Mouse (Mus musculus): ENCODE measurements around the gene Zglp1. TPM values are rescaled to one million over a fixed set of nuclear protein-coding genes. Genes with fewer than 3 reads are reported as not detected.

Zglp1 gene
- total and polyA plus RNA-seq, 2 experiments from 2014 or later = 10.7 TPM; not detected in 1

- TF ChIP-seq CTCF (IDR thresholded peaks at IDR 0.05) = no peak
- Histone ChIP-seq H3K9ac (replicated peaks; ENCODE audit: low read length, poor library complexity, severe bottlenecking) (no peak overlapping the region), H3K27ac (ENCODE audit: low read depth, low read length) (no peak overlapping the region), H3K27me3 (ENCODE audit: insufficient read depth, low read length) (peaks cover 11% of the 10 kb centered on the region), H3K4me3 (ENCODE audit: low read depth, low read length) (no peak overlapping the region), H3K9me3 (ENCODE audit: low read length) (no peaks in the 10 kb centered on the region), H3K4me1 (ENCODE audit: insufficient read depth, low read length) (no peaks in the 10 kb centered on the region), H3K4me2 (ENCODE audit: low read depth, low read length, poor library complexity, severe bottlenecking) (no peak overlapping the region), H3K36me3 (ENCODE audit: insufficient read depth, low read length) (no peaks in the 10 kb centered on the region)
- 72% methylated on average over 3 of the region's 3 CpGs for WGBS
- DNase-seq (ENCODE audit: low spot score) = no peak
- no peak for ATAC-seq (ENCODE audit: low FRiP score)
Measured at GRCm38 (mm10) chr9:21021363-21021762, 45.5 kb downstream of the Zglp1 start.

GRCm38 (mm10) chr9:21018600-21018999 lies 48.3 kb downstream of the Zglp1 start:
- Histone ChIP-seq H3K27me3 (ENCODE audit: insufficient read depth, low read length) (peaks cover 25% of the 10 kb centered on the region), H3K36me3 (ENCODE audit: insufficient read depth, low read length) (no peaks in the 10 kb centered on the region), H3K9me3 (ENCODE audit: low read length) (no peaks in the 10 kb centered on the region), H3K4me1 (ENCODE audit: insufficient read depth, low read length) (no peaks in the 10 kb centered on the region), H3K9ac (replicated peaks; ENCODE audit: low read length, poor library complexity, severe bottlenecking) (no peak overlapping the region), H3K27ac (ENCODE audit: low read depth, low read length) (no peak overlapping the region), H3K4me2 (ENCODE audit: low read depth, low read length, poor library complexity, severe bottlenecking) (no peak overlapping the region), H3K4me3 (ENCODE audit: low read depth, low read length) (no peak overlapping the region)
- ATAC-seq (ENCODE audit: low FRiP score) (no peak), DNase-seq (ENCODE audit: low spot score) (no peak)
- TF ChIP-seq CTCF (IDR thresholded peaks at IDR 0.05) = no peak
- WGBS = 79% methylated on average over 2 of the region's 2 CpGs

GRCm38 (mm10) chr9:21017177-21017575 lies 49.7 kb downstream of the Zglp1 start:
- Histone ChIP-seq H3K9ac (replicated peaks; ENCODE audit: low read length, poor library complexity, severe bottlenecking) (no peak overlapping the region), H3K9me3 (ENCODE audit: low read length) (no peaks in the 10 kb centered on the region), H3K36me3 (ENCODE audit: insufficient read depth, low read length) (no peaks in the 10 kb centered on the region), H3K27me3 (ENCODE audit: insufficient read depth, low read length) (peaks cover 27% of the 10 kb centered on the region), H3K4me1 (ENCODE audit: insufficient read depth, low read length) (no peaks in the 10 kb centered on the region), H3K27ac (ENCODE audit: low read depth, low read length) (no peak overlapping the region), H3K4me3 (ENCODE audit: low read depth, low read length) (no peak overlapping the region), H3K4me2 (ENCODE audit: low read depth, low read length, poor library complexity, severe bottlenecking) (0 out of 2 replicates have a peak overlapping the region, but pooled peaks have one; percentile 3)
- no peak for TF ChIP-seq CTCF (IDR thresholded peaks at IDR 0.05)
- ATAC-seq (ENCODE audit: low FRiP score) (no peak), DNase-seq (ENCODE audit: low spot score) (no peak)
- 44% methylated on average over 4 of the region's 4 CpGs for WGBS

GRCm38 (mm10) chr9:21016331-21017176 lies 50.3 kb downstream of the Zglp1 start:
- Histone ChIP-seq H3K9ac (replicated peaks; ENCODE audit: low read length, poor library complexity, severe bottlenecking) (no peak overlapping the region), H3K4me3 (ENCODE audit: low read depth, low read length) (0 out of 2 replicates have a peak overlapping the region, but pooled peaks have one; percentile 20), H3K27me3 (ENCODE audit: insufficient read depth, low read length) (peaks cover 28% of the 10 kb centered on the region), H3K4me2 (ENCODE audit: low read depth, low read length, poor library complexity, severe bottlenecking) (no peak overlapping the region), H3K27ac (ENCODE audit: low read depth, low read length) (no peak overlapping the region), H3K9me3 (ENCODE audit: low read length) (no peaks in the 10 kb centered on the region), H3K36me3 (ENCODE audit: insufficient read depth, low read length) (no peaks in the 10 kb centered on the region), H3K4me1 (ENCODE audit: insufficient read depth, low read length) (no peaks in the 10 kb centered on the region)
- 4% methylated on average over 17 of the region's 17 CpGs for WGBS
- TF ChIP-seq CTCF (IDR thresholded peaks at IDR 0.05) = no peak
- DNase-seq (ENCODE audit: low spot score) (no peak), ATAC-seq (ENCODE audit: low FRiP score) (no peak)

GRCm38 (mm10) chr9:21015571-21016130 lies 51.2 kb downstream of the Zglp1 start, which contains the start of gene Icam1:
Gene Icam1 (plus strand): TSS chr9:21015985.
- DNase-seq (ENCODE audit: low spot score) (no peak), ATAC-seq (ENCODE audit: low FRiP score) (no peak; the same call in 1 of the 2 replicates)
- H3K9me3 ChIP-seq (ENCODE audit: low read length) = no peaks in the 10 kb centered on the region
- H3K4me1 ChIP-seq (ENCODE audit: insufficient read depth, low read length) = no peaks in the 10 kb centered on the region
- TF ChIP-seq CTCF (IDR thresholded peaks at IDR 0.05) = no peak
- H3K27me3 ChIP-seq (ENCODE audit: insufficient read depth, low read length) = peaks cover 28% of the 10 kb centered on the region
- H3K9ac ChIP-seq (replicated peaks; ENCODE audit: low read length, poor library complexity, severe bottlenecking) = no peak within 1 kb of the TSS
- H3K4me2 ChIP-seq (ENCODE audit: low read depth, low read length, poor library complexity, severe bottlenecking) = peak within 1 kb of the TSS; percentile 36
- no peak within 1 kb of the TSS for H3K27ac ChIP-seq (ENCODE audit: low read depth, low read length)
- no peaks in the 10 kb centered on the region for H3K36me3 ChIP-seq (ENCODE audit: insufficient read depth, low read length)
- H3K4me3 ChIP-seq (ENCODE audit: low read depth, low read length) = peak within 1 kb of the TSS; percentile 20
- WGBS = 2% methylated on average over 30 of the region's 30 CpGs
